11 mouse cellular contexts compared by ENCODE assay signal in the genomic region with DNA sequence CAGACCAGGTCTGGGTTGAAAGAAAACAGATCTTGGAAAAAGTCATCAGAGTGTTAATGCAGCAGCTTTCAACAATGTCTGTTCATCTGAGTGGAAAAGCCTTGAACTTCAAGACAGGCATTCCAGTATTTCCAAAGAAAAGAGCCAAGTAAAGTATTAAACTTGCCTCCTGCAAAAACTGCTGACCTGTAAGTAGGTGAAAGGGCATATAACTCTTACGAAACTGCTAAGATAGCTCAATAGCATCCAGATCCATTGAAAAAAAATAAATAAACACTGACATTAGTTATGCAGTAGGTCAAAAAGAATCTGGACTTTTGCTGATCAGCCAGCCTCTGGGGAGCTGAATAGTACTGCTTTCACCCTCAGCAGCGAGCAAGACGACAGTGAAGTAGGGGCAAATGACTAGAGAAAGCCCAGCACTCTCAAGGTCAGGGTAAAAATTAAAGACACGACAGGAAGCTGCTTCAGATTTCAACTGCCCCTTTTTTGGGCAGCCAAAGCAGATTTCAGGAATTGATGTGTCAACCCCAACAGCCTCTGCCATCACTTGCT. TPM values are rescaled to one million over a fixed set of nuclear protein-coding genes. Genes with fewer than 3 reads are reported as not detected.
DNase-seq lines count a peak whose midpoint lies in the region; ATAC-seq and TF ChIP-seq lines count a peak whose summit lies in the region.
"Had no signal": no experiment of that assay in that cellular context is flagged by ENCODE, and none has a peak within 500 bp of the region (broad histone marks: within the 10 kb centered on the region; RNA-seq: fewer than 3 reads in every experiment).

No protein-coding gene starts in this region.

- TF ChIP-seq CTCF in left cerebral cortex, adult 2 months (IDR thresholded peaks at IDR 0.05) = no peak

- no peaks in the 10 kb centered on the region for H3K36me3 ChIP-seq in embryonic facial prominence, embryonic 15.5 days
- H3K36me3 ChIP-seq in forebrain, embryonic 16.5 days (ENCODE audit: control insufficient read depth, insufficient read depth) = no peaks in the 10 kb centered on the region

- 0 out of 2 replicates have a peak overlapping the region, but pooled peaks have one; percentile 12 for H3K4me2 ChIP-seq in embryonic facial prominence, embryonic 15.5 days (replicated peaks)
- no peak overlapping the region for H3K4me2 ChIP-seq in forebrain, embryonic 16.5 days (ENCODE audit: low read length)

- no peak overlapping the region for H3K4me3 ChIP-seq in embryonic facial prominence, embryonic 15.5 days (replicated peaks)
- H3K4me3 ChIP-seq in left cerebral cortex, adult 2 months = no peak overlapping the region
- no peak overlapping the region for H3K4me3 ChIP-seq in forebrain, embryonic 16.5 days (replicated peaks; ENCODE audit: low read length)

- no peak overlapping the region for H3K27ac ChIP-seq in embryonic facial prominence, embryonic 15.5 days (replicated peaks)
- no peak overlapping the region for H3K27ac ChIP-seq in left cerebral cortex, adult 2 months
- no peak overlapping the region for H3K27ac ChIP-seq in forebrain, embryonic 16.5 days (ENCODE audit: low read length)

- H3K9me3 ChIP-seq in embryonic facial prominence, embryonic 15.5 days (replicated peaks) = no peaks in the 10 kb centered on the region
- no peaks in the 10 kb centered on the region for H3K9me3 ChIP-seq in forebrain, embryonic 16.5 days (ENCODE audit: control insufficient read depth, low read length)

- peaks cover 12% of the 10 kb centered on the region; the same call in 1 of the 2 replicates for H3K4me1 ChIP-seq in embryonic facial prominence, embryonic 15.5 days
- H3K4me1 ChIP-seq in forebrain, embryonic 16.5 days (replicated peaks; ENCODE audit: control insufficient read depth, insufficient read depth, low read length) = peaks cover 16% of the 10 kb centered on the region

- peak; percentile 75 for DNase-seq in kidney, adult 11 months
- no peak for DNase-seq in kidney, postnatal 4 days
- DNase-seq in NIH3T3 (ENCODE audit: low read depth) = peak; percentile 65
- DNase-seq in kidney, postnatal 14 days = peak; percentile 68
- DNase-seq in left cerebral cortex, adult 2 months (ENCODE audit: extremely low spot score in 1 of 2, low spot score in 2 of 2) = no peak
- DNase-seq: adrenal gland, postnatal 36 days; cerebellum, postnatal 25 days; lung, postnatal 10 days; right cerebral cortex, postnatal 4 days had no signal

- H3K9ac ChIP-seq in embryonic facial prominence, embryonic 15.5 days = no peak overlapping the region
- H3K9ac ChIP-seq in forebrain, embryonic 16.5 days (replicated peaks; ENCODE audit: low read depth, low read length) = no peak overlapping the region

- 49% methylated on average over 4 of the region's 4 CpGs for WGBS in embryonic facial prominence, embryonic 15.5 days
- WGBS in forebrain, embryonic 16.5 days = 68% methylated on average over 4 of the region's 4 CpGs

- ATAC-seq in embryonic facial prominence, embryonic 15.5 days (ENCODE audit: insufficient number of reproducible peaks, low FRiP score, low TSS enrichment, low read depth) = no peak
- ATAC-seq in forebrain, embryonic 16.5 days = no peak

- no peaks in the 10 kb centered on the region for H3K27me3 ChIP-seq in embryonic facial prominence, embryonic 15.5 days
- H3K27me3 ChIP-seq in forebrain, embryonic 16.5 days (replicated peaks; ENCODE audit: control insufficient read depth, insufficient read depth, low read length) = no peaks in the 10 kb centered on the region

- intact Hi-C loops in left cerebral cortex, adult 2 months (cut with DNase I) = no loop called here

RNA-seq across cellular contexts. Expression of gene Slc22a5, which starts 2.3 kb away (rescaled TPM):
- 8.5 TPM in 2 replicates for polyA plus RNA-seq in embryonic facial prominence, embryonic 15.5 days (2015; fragmentation: Nextera tagmentation; extraction: Ambion mirVana)
- 10 to 100 TPM in 1 of 2 experiments, 1 to 10 TPM in 1; 9.5 to 10.5 TPM for total RNA-seq in left cerebral cortex, adult 2 months (2021)
- polyA plus RNA-seq in forebrain, embryonic 16.5 days (2015; fragmentation: Nextera tagmentation; extraction: Ambion mirVana) = 11.8 and 12.0 TPM in 2 replicates

RNA-seq across cellular contexts. Expression of gene Gm12216, which starts 30.1 kb away (rescaled TPM):
- polyA plus RNA-seq in embryonic facial prominence, embryonic 15.5 days (2015; fragmentation: Nextera tagmentation; extraction: Ambion mirVana) = 1.3 and 1.6 TPM in 2 replicates
- 1 to 10 TPM; 3.0 to 5.9 TPM for total RNA-seq in left cerebral cortex, adult 2 months (2021)
- 0.39 TPM in 1 of 2 replicates, not detected in the other for polyA plus RNA-seq in forebrain, embryonic 16.5 days (2015; fragmentation: Nextera tagmentation; extraction: Ambion mirVana)

Comparison
In these comparisons a context has a peak if more than half of its experiments do, and no peak if none do; other contexts are left out.
1. DNase-seq: peak in kidney, adult 11 months (single experiment), NIH3T3 (single experiment) and kidney, postnatal 14 days (single experiment); none in kidney, postnatal 4 days (0 of 2) and left cerebral cortex, adult 2 months (0 of 2).